Mouse (Mus musculus) hindbrain, embryonic 10.5 days (tissue): Measurements from ENCODE around the gene Mrm2. TPM values are rescaled to one million over a fixed set of nuclear protein-coding genes. Genes with fewer than 3 reads are reported as not detected.

Experiments used
- DNase-seq: peaks from one replicate; pipeline ENCODE4 v3.0.0-alpha.2; 2017; ENCODE audit warnings: low spot score
- H3K27ac ChIP-seq: fragments of 300-500 bp; sonication (generic); 2 replicates; pipeline ENCODE4 v1.5.1; 2016; ENCODE audit warnings: mild to moderate bottlenecking, moderate library complexity
- H3K27me3 ChIP-seq: fragments of 300-500 bp; sonication (generic); 2 replicates; pipeline ENCODE4 v1.6.1; 2016; ENCODE audit warnings: mild to moderate bottlenecking; ENCODE audit not compliant: poor library complexity, insufficient read depth, severe bottlenecking
- H3K36me3 ChIP-seq: fragments of 300-500 bp; sonication (generic); 2 replicates; pipeline ENCODE4 v1.6.1; 2016; ENCODE audit warnings: mild to moderate bottlenecking, moderate library complexity
- H3K4me1 ChIP-seq: fragments of 300-500 bp; sonication (generic); replicated peaks from 2 replicates; pipeline ENCODE4 v1.6.1; 2016; ENCODE audit warnings: mild to moderate bottlenecking
- H3K4me3 ChIP-seq: fragments of 300-500 bp; sonication (generic); 2 replicates; pipeline ENCODE4 v1.5.1; 2016; ENCODE audit warnings: mild to moderate bottlenecking, moderate library complexity
- H3K9me3 ChIP-seq: fragments of 300-500 bp; sonication (generic); 2 replicates; pipeline ENCODE4 v1.6.1; 2016; ENCODE audit warnings: mild to moderate bottlenecking, moderate library complexity
- WGBS: fragments of 180-500 bp; shearing (Covaris S2); methylation state at CpG from one replicate; pipeline ENCODE4 v1.1.7; 2016; 5-methylcytosine and 5-hydroxymethylcytosine counted together
- polyA plus RNA-seq: library from polyadenylated mRNA; unstranded; fragments of >200 nt; fragmentation: Nextera tagmentation; extraction: Ambion mirVana; gene quantifications from 2 replicates; pipeline ENCODE4 v1.2.1, GENCODE M21; 2016

The Mrm2 gene
- polyA plus RNA-seq, 1 experiment from 2014 or later, result 21.7 TPM

GRCm38 (mm10) chr5:140364415-140364814 lies 32.7 kb upstream of the Mrm2 start:
- WGBS, result 94% methylated on average over 5 of the region's 5 CpGs
- Histone ChIP-seq H3K36me3 (peaks cover 35% of the 10 kb centered on the region), H3K27me3 (no peaks in the 10 kb centered on the region), H3K4me3 (no peak overlapping the region), H3K9me3 (no peaks in the 10 kb centered on the region), H3K4me1 (0 out of 2 replicates have a peak, but pooled peaks cover 5% of the 10 kb centered on the region), H3K27ac (no peak overlapping the region)
- DNase-seq, result no peak

- H3K27ac ChIP-seq, result 0 out of 2 replicates have a peak overlapping the region, but pooled peaks have one; percentile 1
- no peaks in the 10 kb centered on the region for H3K9me3 ChIP-seq
- H3K36me3 ChIP-seq, result peaks cover 64% of the 10 kb centered on the region
- DNase-seq, result no peak
- 0 out of 2 replicates have a peak, but pooled peaks cover 10% of the 10 kb centered on the region for H3K4me1 ChIP-seq
- 79% methylated on average over 14 of the region's 14 CpGs for WGBS
- H3K4me3 ChIP-seq, result no peak overlapping the region
- H3K27me3 ChIP-seq, result no peaks in the 10 kb centered on the region
These were observed 28.4 kb upstream of the Mrm2 start for GRCm38 (mm10) chr5:140359930-140360674.

- Histone ChIP-seq H3K27ac (no peak overlapping the region), H3K9me3 (no peaks in the 10 kb centered on the region), H3K27me3 (no peaks in the 10 kb centered on the region), H3K4me1 (0 out of 2 replicates have a peak, but pooled peaks cover 10% of the 10 kb centered on the region), H3K36me3 (peaks cover 78% of the 10 kb centered on the region), H3K4me3 (no peak overlapping the region)
- 93% methylated on average over 3 of the region's 3 CpGs for WGBS
- no peak for DNase-seq
These were observed 25.8 kb upstream of the Mrm2 start for GRCm38 (mm10) chr5:140357466-140357865.

GRCm38 (mm10) chr5:140355934-140356333 lies 24.2 kb upstream of the Mrm2 start:
- H3K27ac ChIP-seq, result no peak overlapping the region
- H3K36me3 ChIP-seq, result peaks cover 90% of the 10 kb centered on the region
- no peaks in the 10 kb centered on the region for H3K9me3 ChIP-seq
- DNase-seq, result no peak
- 0 out of 2 replicates have a peak, but pooled peaks cover 5% of the 10 kb centered on the region for H3K4me1 ChIP-seq
- H3K27me3 ChIP-seq, result no peaks in the 10 kb centered on the region
- H3K4me3 ChIP-seq, result no peak overlapping the region
- WGBS, result 89% methylated on average over 11 of the region's 11 CpGs

GRCm38 (mm10) chr5:140352352-140352751 lies 20.7 kb upstream of the Mrm2 start:
- Histone ChIP-seq H3K27me3 (no peaks in the 10 kb centered on the region), H3K9me3 (no peaks in the 10 kb centered on the region), H3K4me1 (0 out of 2 replicates have a peak, but pooled peaks cover 5% of the 10 kb centered on the region), H3K4me3 (no peak overlapping the region), H3K36me3 (peaks cover 92% of the 10 kb centered on the region), H3K27ac (no peak overlapping the region)
- 94% methylated on average over 6 of the region's 6 CpGs for WGBS
- no peak for DNase-seq

- Histone ChIP-seq H3K27ac (no peak overlapping the region), H3K36me3 (peaks cover 92% of the 10 kb centered on the region)
- DNase-seq, result no peak
These were observed 19.2 kb upstream of the Mrm2 start for GRCm38 (mm10) chr5:140350731-140351497.

GRCm38 (mm10) chr5:140349882-140350281 lies 18.2 kb upstream of the Mrm2 start:
- H3K4me3 ChIP-seq, result no peak overlapping the region
- H3K4me1 ChIP-seq, result no peaks in the 10 kb centered on the region
- no peak for DNase-seq
- H3K9me3 ChIP-seq, result no peaks in the 10 kb centered on the region
- peaks cover 92% of the 10 kb centered on the region for H3K36me3 ChIP-seq
- H3K27ac ChIP-seq, result no peak overlapping the region
- no peaks in the 10 kb centered on the region for H3K27me3 ChIP-seq
- WGBS, result 93% methylated on average over 9 of the region's 9 CpGs

More at GRCm38 (mm10) chr5:140350731-140351497, 19.2 kb upstream of the Mrm2 start:
- H3K4me1 ChIP-seq, result 0 out of 2 replicates have a peak, but pooled peaks cover 3% of the 10 kb centered on the region
- no peaks in the 10 kb centered on the region for H3K27me3 ChIP-seq
- WGBS, result 95% methylated on average over 8 of the region's 8 CpGs
- H3K9me3 ChIP-seq, result no peaks in the 10 kb centered on the region
- no peak overlapping the region for H3K4me3 ChIP-seq

- 83% methylated on average over 1 of the region's 1 CpGs for WGBS
- no peaks in the 10 kb centered on the region for H3K4me1 ChIP-seq
These were observed 14.4 kb upstream of the Mrm2 start for GRCm38 (mm10) chr5:140346050-140346449.

GRCm38 (mm10) chr5:140345244-140345643 lies 13.5 kb upstream of the Mrm2 start:
- Histone ChIP-seq H3K27me3 (no peaks in the 10 kb centered on the region), H3K36me3 (peaks cover 85% of the 10 kb centered on the region), H3K27ac (no peak overlapping the region), H3K4me1 (no peaks in the 10 kb centered on the region), H3K9me3 (no peaks in the 10 kb centered on the region), H3K4me3 (no peak overlapping the region)
- 95% methylated on average over 4 of the region's 4 CpGs for WGBS
- no peak for DNase-seq

More at GRCm38 (mm10) chr5:140346050-140346449, 14.4 kb upstream of the Mrm2 start:
- Histone ChIP-seq H3K4me3 (no peak overlapping the region), H3K36me3 (peaks cover 85% of the 10 kb centered on the region), H3K27ac (no peak overlapping the region), H3K27me3 (no peaks in the 10 kb centered on the region), H3K9me3 (no peaks in the 10 kb centered on the region)
- no peak for DNase-seq

- H3K9me3 ChIP-seq, result peaks cover 5% of the 10 kb centered on the region; the same call in 1 of the 2 replicates
- H3K4me3 ChIP-seq, result no peak overlapping the region
- no peak overlapping the region for H3K27ac ChIP-seq
- H3K27me3 ChIP-seq, result no peaks in the 10 kb centered on the region
- H3K36me3 ChIP-seq, result peaks cover 93% of the 10 kb centered on the region
- no peak for DNase-seq
- whole genome bisulfite sequencing, result 89% methylated on average over 4 of the region's 4 CpGs
- no peaks in the 10 kb centered on the region for H3K4me1 ChIP-seq
These were observed 11.2 kb upstream of the Mrm2 start for GRCm38 (mm10) chr5:140342880-140343279.

- WGBS, result 90% methylated on average over 3 of the region's 3 CpGs
- Histone ChIP-seq H3K27ac (no peak overlapping the region), H3K4me1 (no peaks in the 10 kb centered on the region), H3K9me3 (peaks cover 5% of the 10 kb centered on the region; the same call in 1 of the 2 replicates), H3K36me3 (peaks cover 87% of the 10 kb centered on the region), H3K4me3 (no peak overlapping the region), H3K27me3 (no peaks in the 10 kb centered on the region)
- DNase-seq, result no peak
These were observed 8.1 kb upstream of the Mrm2 start for GRCm38 (mm10) chr5:140339836-140340235.

- H3K36me3 ChIP-seq, result peaks cover 77% of the 10 kb centered on the region
- no peak for DNase-seq
- WGBS, result 88% methylated on average over 4 of the region's 4 CpGs
- no peaks in the 10 kb centered on the region for H3K27me3 ChIP-seq
- H3K4me3 ChIP-seq, result no peak overlapping the region
- H3K27ac ChIP-seq, result no peak overlapping the region
- peaks cover 5% of the 10 kb centered on the region; the same call in 1 of the 2 replicates for H3K9me3 ChIP-seq
- H3K4me1 ChIP-seq, result no peaks in the 10 kb centered on the region
These were observed 7.1 kb upstream of the Mrm2 start for GRCm38 (mm10) chr5:140338779-140339178.

GRCm38 (mm10) chr5:140336680-140337079 lies 5.0 kb upstream of the Mrm2 start:
- H3K27me3 ChIP-seq, result no peaks in the 10 kb centered on the region
- peaks cover 5% of the 10 kb centered on the region; the same call in 1 of the 2 replicates for H3K9me3 ChIP-seq
- peaks cover 11% of the 10 kb centered on the region for H3K4me1 ChIP-seq
- no peak overlapping the region for H3K4me3 ChIP-seq
- H3K27ac ChIP-seq, result no peak overlapping the region
- peak; percentile 50 for DNase-seq
- WGBS, result 94% methylated on average over 1 of the region's 1 CpGs
- peaks cover 62% of the 10 kb centered on the region for H3K36me3 ChIP-seq
